10 mouse cellular contexts compared by ENCODE assay signal in genomic region chr7:141934128-141934898, GRCm38 (mm10). TPM values are rescaled to one million over a fixed set of nuclear protein-coding genes. Genes with fewer than 3 reads are reported as not detected.
DNase-seq lines count a peak whose midpoint lies in the region; ATAC-seq and TF ChIP-seq lines count a peak whose summit lies in the region.
"Had no signal": no experiment of that assay in that cellular context is flagged by ENCODE, and none has a peak within 500 bp of the region (broad histone marks: within the 10 kb centered on the region; RNA-seq: fewer than 3 reads in every experiment).

No protein-coding gene starts in this region.

- H3K4me1 ChIP-seq in hindbrain, embryonic 11.5 days (replicated peaks; ENCODE audit: control insufficient read depth, insufficient read depth, low read length): peaks cover 2% of the 10 kb centered on the region; the same call in 1 of the 2 replicates
- no peaks in the 10 kb centered on the region for H3K4me1 ChIP-seq in midbrain, postnatal 0 days (ENCODE audit: insufficient read depth, low read length)

- peak; percentile 97 for ATAC-seq in hindbrain, embryonic 11.5 days (ENCODE audit: low FRiP score)
- ATAC-seq in midbrain, postnatal 0 days (ENCODE audit: low FRiP score): peak; percentile 44; the same call in 1 of the 2 replicates
- ATAC-seq: activated CD4-positive, CD25-positive, alpha-beta regulatory T cell, adult 4 months had no signal

- no peak overlapping the region for H3K4me2 ChIP-seq in hindbrain, embryonic 11.5 days (replicated peaks; ENCODE audit: low read depth, low read length)
- H3K4me2 ChIP-seq in midbrain, postnatal 0 days (ENCODE audit: low read depth, low read length, poor library complexity, severe bottlenecking): no peak overlapping the region
- H3K4me2 ChIP-seq: liver, embryonic 11.5 days had no signal

- 0 out of 2 replicates have a peak overlapping the region, but pooled peaks have one; percentile 2 for H3K9ac ChIP-seq in hindbrain, embryonic 11.5 days (ENCODE audit: low read depth, low read length)
- no peak overlapping the region for H3K9ac ChIP-seq in midbrain, postnatal 0 days (replicated peaks; ENCODE audit: low read length, poor library complexity, severe bottlenecking)

- peak overlapping the region; percentile 91 for H3K27ac ChIP-seq in hindbrain, embryonic 11.5 days (ENCODE audit: low read depth, low read length)
- H3K27ac ChIP-seq in midbrain, postnatal 0 days (ENCODE audit: low read depth, low read length): no peak overlapping the region

- no peak for TF ChIP-seq CTCF in midbrain, postnatal 0 days (IDR thresholded peaks at IDR 0.05)

- no peaks in the 10 kb centered on the region for H3K9me3 ChIP-seq in hindbrain, embryonic 11.5 days (ENCODE audit: control insufficient read depth, low read length)
- H3K9me3 ChIP-seq in midbrain, postnatal 0 days (ENCODE audit: low read length): no peaks in the 10 kb centered on the region

- no peak overlapping the region for H3K4me3 ChIP-seq in hindbrain, embryonic 11.5 days (ENCODE audit: low read depth, low read length)
- no peak overlapping the region for H3K4me3 ChIP-seq in midbrain, postnatal 0 days (ENCODE audit: low read depth, low read length)

- WGBS in hindbrain, embryonic 11.5 days: 52% methylated on average over 7 of the region's 7 CpGs
- 44% methylated on average over 7 of the region's 7 CpGs for WGBS in midbrain, postnatal 0 days

- no peaks in the 10 kb centered on the region for H3K36me3 ChIP-seq in hindbrain, embryonic 11.5 days (ENCODE audit: control insufficient read depth, insufficient read depth, low read length)
- H3K36me3 ChIP-seq in midbrain, postnatal 0 days (ENCODE audit: insufficient read depth, low read length): no peaks in the 10 kb centered on the region

- H3K27me3 ChIP-seq in hindbrain, embryonic 11.5 days (ENCODE audit: control insufficient read depth, insufficient read depth, low read length): no peaks in the 10 kb centered on the region
- H3K27me3 ChIP-seq in midbrain, postnatal 0 days (ENCODE audit: insufficient read depth, low read length): peaks cover 1% of the 10 kb centered on the region; the same call in 1 of the 2 replicates

- DNase-seq in cerebellum, adult 9-11 months: peak; percentile 41
- DNase-seq in cerebellum, postnatal 4 days (ENCODE audit: low spot score in 2 of 2): peak; percentile 47 to 83
- peak; percentile 76 for DNase-seq in hindbrain, embryonic 11.5 days (ENCODE audit: low spot score)
- DNase-seq in midbrain, postnatal 0 days (ENCODE audit: low spot score): peak; percentile 88
- no peak for DNase-seq in adrenal gland, postnatal 25 days
- no peak for DNase-seq in spleen, postnatal 14 days (ENCODE audit: low spot score in 2 of 2)
- no peak for DNase-seq in gastrocnemius, adult 18-20 months (ENCODE audit: low spot score)
- DNase-seq: thymus, adult 18-20 months had no signal

RNA-seq across cellular contexts. Expression of gene Brsk2, which starts 15.2 kb away (rescaled TPM):
- 13.7 and 15.6 TPM in 2 replicates for polyA plus RNA-seq in hindbrain, embryonic 11.5 days (2014; fragmentation: Nextera tagmentation; extraction: Ambion mirVana)
- 137 and 159 TPM in 2 replicates for total RNA-seq in midbrain, postnatal 0 days (2014; rRNA removed)
- 18.9 and 20.1 TPM in 2 replicates for polyA plus RNA-seq in midbrain, postnatal 0 days (2015; fragmentation: Nextera tagmentation; extraction: Ambion mirVana)
- 1.1 and 1.7 TPM in 2 replicates for total RNA-seq in adrenal gland, postnatal 25 days (2021)
- under 1 TPM; 0.09 to 0.19 TPM for total RNA-seq in gastrocnemius, adult 18-20 months (2021)

RNA-seq across cellular contexts. Expression of gene Tollip, which starts 16.0 kb away (rescaled TPM):
- 53.5 and 65.8 TPM in 2 replicates for polyA plus RNA-seq in hindbrain, embryonic 11.5 days (2014; fragmentation: Nextera tagmentation; extraction: Ambion mirVana)
- total RNA-seq in midbrain, postnatal 0 days (2014; rRNA removed): 99.4 and 110 TPM in 2 replicates
- 78.0 and 81.3 TPM in 2 replicates for polyA plus RNA-seq in midbrain, postnatal 0 days (2015; fragmentation: Nextera tagmentation; extraction: Ambion mirVana)
- total RNA-seq in adrenal gland, postnatal 25 days (2021): 50.6 and 53.8 TPM in 2 replicates
- 10 to 100 TPM; 30.1 to 34.3 TPM for total RNA-seq in gastrocnemius, adult 18-20 months (2021)

Comparison
In these comparisons a context has a peak if more than half of its experiments do, and no peak if none do; other contexts are left out.
1. DNase-seq: peak in cerebellum, adult 9-11 months (single experiment), cerebellum, postnatal 4 days (2 of 2), hindbrain, embryonic 11.5 days (single experiment) and midbrain, postnatal 0 days (single experiment); none in adrenal gland, postnatal 25 days (single experiment), spleen, postnatal 14 days (0 of 2) and gastrocnemius, adult 18-20 months (single experiment).
2. RNA of gene Brsk2, which starts 15.2 kb away (total RNA-seq): 137 to 159 TPM in midbrain, postnatal 0 days; 1.1 to 1.7 TPM in adrenal gland, postnatal 25 days and 0.09 to 0.19 TPM in gastrocnemius, adult 18-20 months; every median in the first group is over 10 times any median in the second.